Mouse (Mus musculus): ENCODE results near the gene Atg7. TPM values are rescaled to one million over a fixed set of nuclear protein-coding genes. Genes with fewer than 3 reads are reported as not detected.

Gene Atg7
- polyA plus RNA-seq, 1 experiment from 2014 or later = 17.7 TPM

DNA sequence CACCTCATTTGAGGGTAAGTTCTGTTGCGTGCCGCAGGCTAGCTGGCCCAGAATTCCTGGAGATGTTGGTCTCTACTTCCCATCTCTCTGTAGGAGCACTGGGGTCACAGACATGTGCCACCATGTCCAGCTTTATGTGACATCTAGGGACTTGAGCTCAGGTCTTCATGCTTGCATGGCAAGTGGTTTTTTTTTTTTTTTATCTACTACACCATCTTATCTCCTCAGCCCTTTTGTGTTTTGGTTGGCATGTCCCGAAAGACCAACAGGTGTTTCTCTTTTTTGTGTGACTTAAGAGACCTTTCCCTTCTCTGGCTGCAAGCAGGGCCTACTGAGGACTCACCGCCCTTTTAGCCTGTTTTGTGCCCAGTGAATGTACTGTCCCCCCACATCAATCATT is 213.6 kb downstream of the Atg7 start:
- Histone ChIP-seq H3K4me2 (no peak overlapping the region), H3K9me3 (no peaks in the 10 kb centered on the region), H3K9ac (no peak overlapping the region), H3K4me3 (no peak overlapping the region), H3K36me3 (replicated peaks) (peaks cover 4% of the 10 kb centered on the region), H3K4me1 (peaks cover 34% of the 10 kb centered on the region), H3K27me3 (replicated peaks) (no peaks in the 10 kb centered on the region), H3K27ac (no peak overlapping the region)
- no peak for ATAC-seq (replicated peaks)
- 93% methylated on average over 4 of the region's 4 CpGs for WGBS

DNA sequence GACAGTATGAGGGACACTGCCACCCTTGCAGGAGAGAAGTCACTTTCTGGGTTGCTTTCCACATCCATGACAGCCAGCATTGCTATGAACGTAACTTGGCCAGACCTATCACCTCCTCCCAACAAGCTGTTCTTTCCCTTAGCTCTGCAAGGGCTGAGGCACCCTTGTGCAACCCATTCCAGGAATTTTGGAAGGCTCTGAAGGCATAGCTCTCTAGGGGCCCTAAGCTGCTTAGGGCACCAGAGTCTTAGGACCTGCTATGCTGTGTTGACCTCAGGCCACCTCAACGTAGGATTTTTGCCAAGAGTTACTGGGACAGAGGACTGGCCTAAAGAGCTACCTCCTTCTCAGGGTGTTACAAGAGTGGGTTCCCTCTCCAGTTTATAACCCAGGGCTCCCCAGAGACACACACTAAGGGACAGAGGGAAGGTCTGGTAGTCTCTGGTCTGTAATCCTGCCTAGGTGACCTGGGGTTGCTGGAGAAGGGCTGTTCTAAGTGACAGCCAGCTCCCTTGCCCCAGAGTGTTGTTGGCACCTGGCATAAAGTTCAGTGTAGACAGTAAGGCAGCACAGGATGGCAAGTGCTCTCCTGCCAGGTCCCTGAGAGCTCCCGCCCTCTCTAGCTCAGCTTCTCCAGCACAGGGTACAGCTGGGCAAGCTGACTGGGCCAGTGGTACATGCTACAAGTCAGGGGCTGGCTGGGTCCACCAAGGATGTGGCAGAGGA is 215.3 kb downstream of the Atg7 start:
- Histone ChIP-seq H3K4me2 (no peak overlapping the region), H3K9ac (no peak overlapping the region), H3K27ac (no peak overlapping the region), H3K27me3 (replicated peaks) (no peaks in the 10 kb centered on the region), H3K9me3 (no peaks in the 10 kb centered on the region), H3K36me3 (replicated peaks) (peaks cover 4% of the 10 kb centered on the region), H3K4me3 (no peak overlapping the region), H3K4me1 (peaks cover 17% of the 10 kb centered on the region)
- 78% methylated on average over 3 of the region's 3 CpGs for WGBS
- ATAC-seq (replicated peaks) = no peak

DNA sequence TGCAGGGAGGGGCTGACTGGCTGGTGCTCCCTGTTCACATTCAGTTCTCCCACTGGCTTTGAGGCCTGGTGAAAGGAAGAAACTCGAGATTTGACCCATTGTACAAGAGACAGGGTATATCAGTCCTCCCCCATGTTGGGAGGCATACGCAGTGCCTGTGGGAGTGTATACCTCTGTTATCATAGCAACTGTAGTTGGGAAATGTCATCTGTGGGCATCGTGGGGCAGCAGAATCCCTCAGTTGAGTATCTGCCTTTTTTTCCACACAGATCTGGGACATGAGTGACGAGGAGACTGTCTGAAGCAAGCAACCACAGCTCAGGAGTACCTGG is 215.8 kb downstream of the Atg7 start:
- 85% methylated on average over 4 of the region's 4 CpGs for WGBS
- H3K4me1 ChIP-seq = peaks cover 12% of the 10 kb centered on the region
- H3K36me3 ChIP-seq (replicated peaks) = peaks cover 4% of the 10 kb centered on the region
- no peak overlapping the region for H3K9ac ChIP-seq
- H3K9me3 ChIP-seq = no peaks in the 10 kb centered on the region
- H3K27me3 ChIP-seq (replicated peaks) = no peaks in the 10 kb centered on the region
- H3K4me3 ChIP-seq = no peak overlapping the region
- H3K4me2 ChIP-seq = no peak overlapping the region
- H3K27ac ChIP-seq = no peak overlapping the region
- ATAC-seq (replicated peaks) = no peak

DNA sequence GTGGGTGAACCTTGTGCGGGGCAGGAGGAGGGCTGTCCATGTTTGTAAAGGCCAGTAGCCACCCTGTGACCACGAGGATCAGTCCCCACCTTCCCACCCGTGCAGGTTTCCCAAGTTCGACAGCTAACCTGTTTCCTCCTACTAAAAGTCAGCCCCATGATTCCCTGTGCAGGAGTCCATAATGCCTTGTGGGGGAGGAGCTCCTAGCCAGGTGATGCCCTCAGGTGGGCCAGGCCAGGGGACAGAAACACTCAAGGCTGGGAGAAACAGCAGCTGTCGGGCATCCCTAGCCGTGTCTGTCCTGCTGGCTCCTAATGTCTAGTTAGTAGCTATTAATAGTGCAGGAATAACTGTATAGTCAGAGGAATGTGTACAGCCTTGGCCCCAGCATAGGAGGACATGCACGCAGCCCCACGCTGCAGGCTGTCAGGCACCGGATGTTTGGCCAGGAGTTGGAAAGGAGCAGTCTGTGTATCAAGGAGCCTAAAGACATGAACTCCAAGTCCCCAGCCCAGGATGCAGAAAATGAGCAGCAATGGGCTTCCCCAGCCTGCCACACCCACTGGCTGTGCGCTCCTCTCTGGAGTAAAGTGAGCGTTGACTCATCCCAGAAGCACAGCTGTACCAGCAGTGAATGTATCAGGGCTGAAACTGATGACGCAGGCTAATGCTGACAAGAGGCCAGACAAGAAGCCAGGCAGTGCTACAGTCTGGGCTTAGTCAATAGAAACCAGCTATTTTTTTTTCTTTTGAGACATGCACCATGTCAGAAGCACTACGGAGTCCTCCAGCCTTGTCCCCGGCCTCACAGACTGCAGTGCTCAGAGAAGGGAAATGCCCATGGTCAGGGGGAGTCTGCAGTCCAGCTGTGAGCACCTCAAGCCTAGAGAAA is 218.0 kb downstream of the Atg7 start:
- Histone ChIP-seq H3K27ac (peak overlapping the region; percentile 36), H3K27me3 (replicated peaks) (no peaks in the 10 kb centered on the region), H3K9ac (no peak overlapping the region), H3K4me1 (no peaks in the 10 kb centered on the region; the same call in 1 of the 2 replicates), H3K4me2 (no peak overlapping the region), H3K36me3 (replicated peaks) (peaks cover 4% of the 10 kb centered on the region), H3K4me3 (no peak overlapping the region), H3K9me3 (no peaks in the 10 kb centered on the region)
- WGBS = 89% methylated on average over 14 of the region's 14 CpGs
- no peak for ATAC-seq (replicated peaks)

DNA sequence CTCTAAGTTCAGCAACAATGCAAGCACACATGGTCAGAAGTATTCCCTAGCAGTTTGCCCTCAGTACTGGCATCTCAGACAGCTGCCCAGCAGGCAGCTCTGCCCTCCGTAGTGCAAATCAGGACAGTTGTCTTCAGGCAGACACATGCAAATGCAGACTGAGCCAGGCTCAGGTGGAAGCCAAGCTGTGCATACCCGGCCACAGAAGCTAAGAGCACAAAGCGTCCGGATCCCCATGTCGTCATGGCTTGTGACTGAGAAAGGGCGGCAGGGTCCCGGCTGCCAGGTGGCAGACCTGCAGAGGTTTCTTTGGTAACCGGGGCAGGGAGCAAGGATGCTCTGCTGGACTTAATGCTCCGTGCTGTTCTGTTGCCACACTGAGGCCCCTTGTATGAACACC is 218.7 kb downstream of the Atg7 start:
- WGBS = 62% methylated on average over 9 of the region's 9 CpGs

DNA sequence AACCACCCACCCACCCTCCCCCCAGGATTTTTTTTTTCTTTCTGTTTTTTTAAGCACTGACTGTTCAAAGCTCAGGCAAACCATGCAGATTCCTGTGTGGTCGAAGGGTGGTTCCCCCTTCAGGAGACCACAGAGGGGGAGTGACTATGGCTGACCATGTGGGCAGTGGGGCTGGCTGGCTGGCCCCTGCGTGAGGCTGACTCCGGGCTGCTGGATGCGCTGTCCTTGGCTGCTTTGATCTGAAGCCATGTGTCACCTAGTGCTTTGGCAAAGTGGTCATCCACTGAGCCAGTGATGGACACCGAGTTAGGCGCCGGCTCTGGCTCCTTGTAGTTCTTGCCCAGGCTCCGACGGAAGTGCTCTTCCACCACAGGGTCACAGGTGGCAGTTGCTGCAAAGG is 219.1 kb downstream of the Atg7 start:
- ATAC-seq (replicated peaks) = no peak
- no peak overlapping the region for H3K4me3 ChIP-seq
- WGBS = 84% methylated on average over 9 of the region's 9 CpGs

More for the DNA sequence above, 218.7 kb downstream of the Atg7 start:
- Histone ChIP-seq H3K4me1 (no peaks in the 10 kb centered on the region; the same call in 1 of the 2 replicates), H3K27ac (0 out of 2 replicates have a peak overlapping the region, but pooled peaks have one; percentile 36), H3K4me3 (no peak overlapping the region), H3K9me3 (no peaks in the 10 kb centered on the region), H3K9ac (no peak overlapping the region), H3K4me2 (no peak overlapping the region), H3K36me3 (replicated peaks) (peaks cover 4% of the 10 kb centered on the region), H3K27me3 (replicated peaks) (no peaks in the 10 kb centered on the region)
- no peak for ATAC-seq (replicated peaks)

DNA sequence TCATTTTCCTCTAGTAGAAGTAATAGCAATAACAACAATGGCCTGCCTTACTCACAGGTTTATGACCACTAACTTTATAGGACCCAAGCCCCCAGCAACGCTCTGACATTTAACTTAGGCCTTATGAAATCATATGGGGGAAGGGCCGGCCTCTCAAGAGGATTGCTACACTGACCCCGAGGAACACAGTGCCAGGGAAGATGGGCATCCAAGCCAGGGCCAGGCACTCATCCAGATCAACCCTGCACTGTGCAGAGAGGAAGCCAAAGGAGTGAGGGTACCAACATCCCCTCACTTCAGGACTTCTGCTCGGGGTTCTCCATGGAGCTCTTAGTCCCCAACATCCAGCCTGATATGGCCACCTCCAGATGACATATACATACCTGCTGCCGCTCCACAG is 220.6 kb downstream of the Atg7 start:
- no peaks in the 10 kb centered on the region for H3K27me3 ChIP-seq (replicated peaks)
- H3K4me1 ChIP-seq = 0 out of 2 replicates have a peak, but pooled peaks cover under 1% of the 10 kb centered on the region
- H3K27ac ChIP-seq = no peak overlapping the region
- no peaks in the 10 kb centered on the region for H3K9me3 ChIP-seq
- peaks cover 4% of the 10 kb centered on the region for H3K36me3 ChIP-seq (replicated peaks)
- H3K4me3 ChIP-seq = no peak overlapping the region
- H3K4me2 ChIP-seq = no peak overlapping the region
- no peak overlapping the region for H3K9ac ChIP-seq
- WGBS = 93% methylated on average over 5 of the region's 5 CpGs
- ATAC-seq (replicated peaks) = no peak

More for the DNA sequence above, 219.1 kb downstream of the Atg7 start:
- Histone ChIP-seq H3K27ac (no peak overlapping the region), H3K9me3 (no peaks in the 10 kb centered on the region), H3K36me3 (replicated peaks) (peaks cover 4% of the 10 kb centered on the region), H3K9ac (no peak overlapping the region), H3K4me1 (no peaks in the 10 kb centered on the region; the same call in 1 of the 2 replicates), H3K4me2 (no peak overlapping the region), H3K27me3 (replicated peaks) (no peaks in the 10 kb centered on the region)

DNA sequence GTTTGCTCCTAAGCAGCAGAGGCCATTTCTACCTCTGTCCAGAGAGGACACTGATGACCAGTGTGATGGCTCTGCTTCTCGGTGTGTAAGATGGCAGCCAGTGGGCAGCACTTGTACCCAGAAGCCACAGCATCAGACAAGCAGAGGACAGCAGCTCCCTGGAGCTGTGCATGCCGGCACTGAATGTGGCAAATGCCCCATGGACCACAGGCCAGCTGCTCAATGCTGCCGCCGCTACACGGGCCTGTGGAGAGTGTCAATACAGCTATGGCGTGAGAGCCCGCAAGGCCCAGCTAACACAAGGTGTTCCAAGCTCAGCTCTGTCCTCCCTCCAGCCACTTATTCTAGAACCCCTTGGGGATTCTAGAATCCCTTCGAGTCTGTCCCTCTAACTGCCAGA is 221.5 kb downstream of the Atg7 start:
- Histone ChIP-seq H3K9ac (no peak overlapping the region), H3K4me2 (no peak overlapping the region), H3K4me1 (peaks cover 9% of the 10 kb centered on the region), H3K36me3 (replicated peaks) (peaks cover 4% of the 10 kb centered on the region), H3K27ac (no peak overlapping the region), H3K9me3 (no peaks in the 10 kb centered on the region), H3K4me3 (no peak overlapping the region), H3K27me3 (replicated peaks) (no peaks in the 10 kb centered on the region)
- ATAC-seq (replicated peaks) = no peak
- 74% methylated on average over 8 of the region's 8 CpGs for WGBS

DNA sequence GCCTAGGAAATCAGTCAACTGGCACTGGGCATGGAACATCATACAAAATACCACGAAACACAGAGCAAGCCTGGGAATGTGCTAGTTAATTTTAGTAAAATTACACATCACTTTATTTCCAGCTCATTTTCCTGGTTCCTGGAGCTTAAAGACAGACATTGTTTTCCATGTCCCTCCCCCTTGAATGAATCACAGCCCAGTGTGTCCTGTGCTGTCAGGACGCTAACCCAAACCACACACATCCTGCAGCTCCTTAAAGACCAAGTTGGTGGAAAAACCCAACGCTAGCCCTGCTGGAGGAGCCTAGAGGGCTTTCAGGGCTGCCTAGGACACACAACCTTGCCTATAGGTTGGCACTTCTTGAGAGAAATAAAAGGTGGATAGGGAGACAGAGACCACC is 223.2 kb downstream of the Atg7 start:
- no peaks in the 10 kb centered on the region for H3K27me3 ChIP-seq (replicated peaks)
- H3K36me3 ChIP-seq (replicated peaks) = peaks cover under 1% of the 10 kb centered on the region
- no peak overlapping the region for H3K9ac ChIP-seq
- 90% methylated on average over 3 of the region's 3 CpGs for WGBS
- H3K4me1 ChIP-seq = peaks cover 23% of the 10 kb centered on the region
- no peak for ATAC-seq (replicated peaks)
- no peak overlapping the region for H3K27ac ChIP-seq
- H3K4me2 ChIP-seq = no peak overlapping the region
- H3K4me3 ChIP-seq = no peak overlapping the region
- H3K9me3 ChIP-seq = no peaks in the 10 kb centered on the region

DNA sequence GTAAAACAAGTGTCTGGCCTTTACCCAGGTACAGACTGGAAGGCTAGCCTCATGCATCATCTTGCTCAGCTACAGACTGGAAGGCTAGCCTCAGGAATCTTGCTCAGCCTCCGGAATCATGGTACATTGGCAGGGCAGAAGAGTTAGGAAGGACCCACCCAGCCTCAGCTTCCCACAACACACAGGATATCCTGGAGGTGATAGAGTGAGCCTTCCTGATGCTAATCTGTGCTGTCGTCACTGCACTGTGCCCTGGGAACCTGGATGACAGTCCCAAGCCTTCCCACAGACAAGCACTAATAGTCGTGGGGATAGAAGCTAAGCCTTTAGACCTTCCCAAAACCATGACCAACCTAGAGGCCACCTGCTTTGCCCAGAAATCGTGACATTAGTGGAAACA is 223.7 kb downstream of the Atg7 start:
- no peaks in the 10 kb centered on the region for H3K27me3 ChIP-seq (replicated peaks)
- ATAC-seq (replicated peaks) = no peak
- H3K9ac ChIP-seq = no peak overlapping the region

DNA sequence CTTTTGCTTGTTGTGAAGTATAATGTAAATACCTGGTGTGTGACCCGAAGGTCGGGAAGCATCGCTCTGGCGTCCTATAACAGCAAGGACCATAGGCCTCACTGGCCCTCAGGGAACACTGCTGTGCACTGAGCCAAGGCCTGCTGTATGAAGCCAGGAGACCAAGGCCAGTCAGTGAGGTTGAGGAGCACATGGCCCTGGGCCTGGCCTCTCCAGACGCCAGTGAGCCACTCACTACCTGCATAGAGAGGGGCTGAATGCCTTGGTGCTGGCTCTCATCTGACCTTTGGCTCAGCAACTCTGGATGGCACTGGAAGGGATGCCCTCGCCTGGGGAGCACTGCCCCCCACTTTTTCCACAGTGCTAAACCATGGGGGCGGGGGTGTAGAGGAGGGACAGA is 225.8 kb downstream of the Atg7 start:
- Histone ChIP-seq H3K36me3 (replicated peaks) (no peaks in the 10 kb centered on the region), H3K9me3 (no peaks in the 10 kb centered on the region), H3K9ac (no peak overlapping the region), H3K4me2 (no peak overlapping the region), H3K4me3 (no peak overlapping the region), H3K27ac (no peak overlapping the region), H3K27me3 (replicated peaks) (no peaks in the 10 kb centered on the region), H3K4me1 (peaks cover 33% of the 10 kb centered on the region)
- ATAC-seq (replicated peaks) = no peak; the same call in 1 of the 2 replicates
- WGBS = 84% methylated on average over 7 of the region's 7 CpGs

More for the DNA sequence above, 223.7 kb downstream of the Atg7 start:
- no peak overlapping the region for H3K4me3 ChIP-seq
- H3K9me3 ChIP-seq = no peaks in the 10 kb centered on the region
- no peak overlapping the region for H3K4me2 ChIP-seq
- no peak overlapping the region for H3K27ac ChIP-seq
- H3K36me3 ChIP-seq (replicated peaks) = no peaks in the 10 kb centered on the region; the same call in 1 of the 2 replicates
- WGBS = 86% methylated on average over 4 of the region's 4 CpGs
- H3K4me1 ChIP-seq = peaks cover 23% of the 10 kb centered on the region

DNA sequence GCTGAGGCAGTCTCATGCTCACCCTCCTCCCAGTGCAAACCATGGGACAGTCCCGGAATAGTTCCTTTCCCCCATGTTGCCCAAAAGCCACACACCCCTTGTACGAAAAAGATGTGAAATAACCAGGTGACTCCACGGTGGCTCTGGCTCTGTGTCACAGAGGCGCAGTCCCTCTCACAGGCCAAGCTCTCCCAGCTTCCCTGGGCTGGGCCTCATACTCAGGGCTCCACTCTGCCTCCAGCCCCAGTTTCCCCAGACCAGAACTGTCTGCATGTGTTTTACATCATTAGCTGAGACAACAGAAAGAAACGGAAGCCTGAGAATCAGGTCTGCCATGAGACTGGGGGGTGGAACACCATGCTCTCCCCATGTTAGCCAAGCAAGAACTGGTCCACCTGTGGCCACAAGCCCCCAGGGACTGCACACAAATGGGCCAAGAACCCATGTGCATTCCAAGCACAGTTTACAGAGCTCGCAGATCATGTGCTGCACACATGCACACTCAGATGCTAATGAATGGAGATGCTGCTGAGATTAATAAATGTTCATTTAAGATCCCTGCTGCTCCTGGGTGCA is 226.7 kb downstream of the Atg7 start:
- Histone ChIP-seq H3K4me1 (peaks cover 42% of the 10 kb centered on the region), H3K9ac (no peak overlapping the region), H3K9me3 (no peaks in the 10 kb centered on the region), H3K4me3 (no peak overlapping the region), H3K27ac (peak overlapping the region; percentile 42), H3K36me3 (replicated peaks) (no peaks in the 10 kb centered on the region), H3K27me3 (replicated peaks) (no peaks in the 10 kb centered on the region), H3K4me2 (no peak overlapping the region)
- WGBS = 61% methylated on average over 6 of the region's 6 CpGs
- no peak for ATAC-seq (replicated peaks)
